Mouse (Mus musculus) common myeloid progenitor, adult 5-6 weeks (primary cell): ENCODE measurements around the gene Otud1. TPM values are rescaled to one million over a fixed set of nuclear protein-coding genes. Genes with fewer than 3 reads are reported as not detected.

Experiments used
- ATAC-seq: replicated peaks from 2 replicates; pipeline ENCODE4 v1.8.0; 2016; ENCODE audit warnings: low read depth, mild to moderate bottlenecking, moderate TSS enrichment, inconsistent platforms; ENCODE audit not compliant: poor library complexity, severe bottlenecking
- total RNA-seq: library from RNA; stranded (forward); fragments of 200-1000, 187-1606 nt; gene quantifications from 2 replicates; pipeline ENCODE4 v1.2.3, GENCODE M21; 2017

Gene Otud1
- total RNA-seq, 1 experiment from 2014 or later, result 8.9 TPM

DNA sequence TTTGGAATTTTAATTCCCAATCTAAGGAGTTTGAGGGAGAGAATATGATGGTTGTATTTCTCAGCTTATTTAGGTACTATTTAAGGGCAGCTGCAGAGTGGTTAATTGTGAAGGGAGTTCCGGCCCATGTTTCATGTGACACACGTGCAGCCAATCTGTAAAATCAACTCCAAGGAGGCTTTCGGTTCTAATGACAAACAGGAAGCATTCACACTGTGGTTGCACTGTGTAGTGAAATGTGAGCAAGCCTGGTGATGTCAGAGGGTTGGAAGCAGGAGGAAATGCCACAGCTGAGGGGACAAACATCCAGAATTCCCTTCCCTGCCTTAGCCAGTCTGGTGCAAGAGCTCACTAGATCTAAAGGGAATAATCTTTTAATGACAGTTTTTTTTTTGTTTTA is 8.3 kb downstream of the Otud1 start:
- peak; percentile 91 for ATAC-seq

GRCm38 (mm10) chr2:19670851-19671688 is 13.5 kb downstream of the Otud1 start:
- ATAC-seq, result peak; percentile 29; the same call in 1 of the 2 replicates

DNA sequence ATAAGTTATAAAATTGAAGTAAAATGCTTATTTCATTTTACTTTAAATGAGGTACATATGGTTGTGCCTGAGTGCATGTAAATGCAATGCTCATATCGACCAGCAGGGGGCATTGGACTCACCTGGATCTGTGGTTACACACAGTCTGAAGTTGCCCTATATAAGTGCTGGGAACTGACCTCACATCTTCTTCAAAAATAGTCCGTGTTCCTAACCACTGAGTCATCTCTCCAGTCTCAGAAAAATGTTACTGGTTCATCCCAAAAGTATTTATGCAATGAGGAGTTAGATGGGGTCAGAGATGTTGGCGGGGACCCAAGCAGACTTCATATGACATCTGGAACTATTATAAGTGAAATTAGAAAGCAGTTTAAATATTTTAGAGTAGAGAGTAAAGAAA is 25.4 kb downstream of the Otud1 start:
- peak; percentile 82 for ATAC-seq

GRCm38 (mm10) chr2:19685489-19686147 is 28.1 kb downstream of the Otud1 start:
- ATAC-seq, result no peak

DNA sequence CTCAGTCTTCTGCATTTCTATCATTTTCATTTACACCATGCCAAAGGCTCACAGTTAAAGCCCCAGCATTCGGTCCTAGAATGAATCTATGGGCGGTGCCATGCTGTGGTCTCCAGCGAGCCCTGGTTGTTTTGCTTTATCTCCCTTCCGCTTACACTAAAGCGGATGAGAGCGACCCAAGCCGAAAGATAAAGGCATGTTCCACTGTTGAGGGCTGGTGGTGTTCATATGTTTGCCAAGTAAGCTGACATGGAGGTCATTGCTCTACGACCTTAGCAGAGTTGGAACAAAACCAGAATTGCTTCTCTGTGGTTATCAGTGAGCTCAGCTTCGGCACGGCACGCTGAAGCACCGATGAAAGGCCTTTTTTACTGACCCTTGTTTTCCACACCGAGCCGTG is 32.5 kb downstream of the Otud1 start:
- peak; percentile 66 for ATAC-seq

DNA sequence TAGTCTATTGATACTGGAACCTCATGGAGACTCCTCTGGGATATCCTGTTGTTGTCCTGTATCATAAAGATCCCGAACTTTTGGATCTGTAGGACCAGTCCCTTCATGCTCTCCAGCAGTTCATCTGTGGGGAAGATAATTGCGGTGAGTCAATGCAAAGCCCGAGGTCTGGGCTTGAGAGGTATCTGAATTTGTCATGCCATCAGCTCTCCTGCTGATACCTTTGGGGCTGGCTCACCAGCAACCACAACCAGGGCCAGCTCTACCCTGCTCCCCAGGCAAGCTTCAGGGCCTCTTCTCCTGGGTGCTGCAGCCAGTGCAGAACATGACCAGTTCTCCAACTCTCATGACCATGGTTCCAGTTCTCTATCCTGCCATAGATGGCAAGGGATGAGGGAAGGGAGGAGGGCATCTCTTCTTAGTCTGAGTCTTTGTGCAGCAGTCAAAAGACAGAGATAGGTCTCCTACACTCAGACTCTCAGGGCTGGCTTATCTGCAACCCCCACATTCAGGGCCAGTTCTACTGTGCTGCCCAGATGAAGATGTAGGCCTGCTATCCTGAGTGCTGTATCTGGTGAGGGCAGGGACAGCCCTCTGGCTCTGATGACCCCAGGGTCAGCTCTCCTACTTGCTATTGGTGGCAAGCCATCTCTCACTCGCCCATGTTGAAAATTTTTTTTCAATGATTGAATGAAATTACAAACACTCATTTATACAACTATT is 42.2 kb downstream of the Otud1 start:
- peak; percentile 68; the same call in 1 of the 2 replicates for ATAC-seq

DNA sequence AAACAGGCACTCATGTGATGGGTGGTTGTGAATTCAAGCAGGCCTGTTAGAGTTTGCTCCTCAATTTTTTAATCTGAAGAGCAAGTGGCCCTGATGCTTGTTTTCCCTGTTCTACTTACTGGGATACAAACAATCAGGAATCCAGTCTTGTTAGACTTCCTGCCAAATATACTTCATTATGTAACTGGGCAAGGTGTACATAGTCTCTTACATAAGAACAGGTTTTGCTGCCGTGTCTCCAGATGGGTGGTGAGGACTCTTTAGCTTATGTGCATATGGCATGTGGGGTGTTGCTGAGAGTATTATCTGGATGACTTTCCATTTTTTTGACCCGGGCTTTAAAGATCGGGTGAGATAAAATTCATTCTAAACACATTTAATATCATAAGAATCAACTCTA is 43.8 kb downstream of the Otud1 start:
- no peak for ATAC-seq

DNA sequence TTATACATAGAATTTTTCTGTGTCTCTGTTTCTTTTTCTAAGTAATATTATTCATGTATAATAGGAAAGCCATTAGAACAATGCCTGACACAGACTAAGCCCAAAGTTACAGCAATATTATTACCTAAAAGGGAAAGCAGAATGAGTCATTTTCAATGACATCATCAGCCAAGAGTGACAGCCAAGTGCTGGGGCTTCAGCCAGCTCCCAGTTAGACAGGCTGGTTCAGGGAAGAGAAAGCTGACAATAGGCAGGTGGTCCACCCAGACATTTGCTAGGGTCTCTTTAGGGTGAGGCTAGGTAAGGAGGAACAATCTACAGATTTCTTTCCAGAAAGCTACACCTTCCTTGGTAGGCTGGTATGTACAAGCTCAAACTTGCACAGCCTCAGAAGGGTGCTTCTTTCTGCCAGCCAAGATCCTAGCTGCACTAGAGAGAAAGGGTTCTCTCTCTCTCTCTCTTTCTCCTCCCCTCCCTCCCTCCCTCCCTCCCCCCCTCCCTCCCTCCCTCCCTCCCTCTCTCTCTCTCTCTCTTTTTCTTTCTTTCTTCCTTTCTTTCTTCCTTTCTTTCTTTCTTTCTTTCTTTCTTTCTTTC is 45.6 kb downstream of the Otud1 start:
- no peak for ATAC-seq

- ATAC-seq, result no peak
Observed at GRCm38 (mm10) chr2:19703670-19704069, 46.1 kb downstream of the Otud1 start.

DNA sequence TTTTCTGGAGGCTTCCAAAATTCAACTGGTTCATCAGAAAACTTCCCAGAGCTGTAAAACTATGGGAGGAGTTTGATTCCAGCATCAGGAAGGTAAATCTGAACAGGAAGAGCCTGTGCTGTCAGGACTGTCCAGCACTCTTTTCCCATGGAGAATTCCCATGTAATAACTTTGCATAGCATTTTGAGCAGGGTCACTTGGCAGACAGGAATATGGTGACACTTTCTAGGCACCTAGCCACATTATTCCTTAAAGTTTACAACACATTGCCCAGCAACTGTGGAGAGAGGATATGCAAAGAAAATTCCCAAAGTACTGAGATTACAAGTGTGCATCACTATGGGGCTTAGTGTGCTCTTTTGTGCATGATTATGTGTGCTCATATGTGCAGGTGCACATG is 46.7 kb downstream of the Otud1 start:
- ATAC-seq, result no peak

- ATAC-seq, result 0 out of 2 replicates have a peak, but pooled peaks have one; percentile 25
Observed at GRCm38 (mm10) chr2:19706886-19707285, 49.3 kb downstream of the Otud1 start.

Other genes starting within 250 kb of the Otud1 start
- gene Ptf1a, start 212.1 kb upstream of the Otud1 start, total RNA-seq, result not detected in 2 replicates
- 0.23 TPM in 1 of 2 replicates, not detected in the other for gene 4921504E06Rik, start 103.8 kb upstream of the Otud1 start, total RNA-seq